Mouse (Mus musculus): ENCODE results near the gene Slx1b. TPM values are rescaled to one million over a fixed set of nuclear protein-coding genes. Genes with fewer than 3 reads are reported as not detected.
A peak's percentile ranks its signal among the peaks of the same experiment; 100 is the strongest.

The Slx1b gene
- polyA plus RNA-seq, 1 experiment from 2014 or later = 11.5 TPM

GRCm38 (mm10) chr7:126668452-126668851 lies 27.1 kb downstream of the Slx1b start:
- Histone ChIP-seq H3K4me2 (no peak overlapping the region), H3K9me3 (no peaks in the 10 kb centered on the region), H3K27me3 (no peaks in the 10 kb centered on the region), H3K27ac (peak overlapping the region; percentile 73), H3K4me1 (no peaks in the 10 kb centered on the region), H3K4me3 (no peak overlapping the region), H3K9ac (no peak overlapping the region), H3K36me3 (peaks cover 31% of the 10 kb centered on the region; the same call in 1 of the 2 replicates)
- 0 out of 2 replicates have a peak, but pooled peaks have one; percentile 23 for ATAC-seq (ENCODE audit: borderline replicate concordance, extremely low read depth, low FRiP score, low TSS enrichment)
- WGBS = 49% methylated on average over 5 of the region's 5 CpGs

DNA sequence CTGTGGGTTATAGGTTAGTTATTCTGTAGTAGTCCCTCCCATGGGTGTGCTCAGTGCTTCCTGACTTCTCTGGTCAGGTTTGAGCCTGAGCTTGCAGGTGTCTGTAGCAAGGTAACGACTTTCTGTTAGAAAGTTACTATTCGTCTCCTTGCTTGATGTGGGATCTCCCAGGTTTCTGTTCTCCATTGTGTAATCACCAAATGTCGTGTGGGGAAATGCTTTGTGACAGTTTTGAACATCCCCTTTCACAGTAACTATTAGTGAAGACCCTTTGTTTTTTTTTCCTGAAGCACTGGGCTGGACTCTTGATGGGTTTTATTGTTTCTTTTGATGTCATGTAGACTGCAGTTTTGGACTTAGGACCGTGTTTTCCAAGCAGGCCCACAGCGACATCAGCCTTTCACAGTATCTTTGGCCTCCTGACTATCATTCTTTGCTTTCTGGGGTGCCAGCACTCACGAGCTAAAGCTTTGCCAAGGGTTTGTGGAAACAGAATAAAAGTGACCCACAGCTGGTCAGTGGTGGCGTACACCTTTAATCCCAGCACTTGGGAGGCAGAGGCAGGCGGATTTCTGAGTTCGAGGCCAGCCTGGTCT lies 28.0 kb downstream of the Slx1b start:
- WGBS = 82% methylated on average over 9 of the region's 9 CpGs
- no peaks in the 10 kb centered on the region for H3K9me3 ChIP-seq
- H3K36me3 ChIP-seq = peaks cover 31% of the 10 kb centered on the region; the same call in 1 of the 2 replicates
- H3K4me1 ChIP-seq = no peaks in the 10 kb centered on the region
- H3K27me3 ChIP-seq = no peaks in the 10 kb centered on the region
- H3K4me2 ChIP-seq = no peak overlapping the region
- H3K4me3 ChIP-seq = no peak overlapping the region
- no peak overlapping the region for H3K9ac ChIP-seq
- peak overlapping the region; percentile 73; the same call in 1 of the 2 replicates for H3K27ac ChIP-seq
- no peak for ATAC-seq (ENCODE audit: borderline replicate concordance, extremely low read depth, low FRiP score, low TSS enrichment)

DNA sequence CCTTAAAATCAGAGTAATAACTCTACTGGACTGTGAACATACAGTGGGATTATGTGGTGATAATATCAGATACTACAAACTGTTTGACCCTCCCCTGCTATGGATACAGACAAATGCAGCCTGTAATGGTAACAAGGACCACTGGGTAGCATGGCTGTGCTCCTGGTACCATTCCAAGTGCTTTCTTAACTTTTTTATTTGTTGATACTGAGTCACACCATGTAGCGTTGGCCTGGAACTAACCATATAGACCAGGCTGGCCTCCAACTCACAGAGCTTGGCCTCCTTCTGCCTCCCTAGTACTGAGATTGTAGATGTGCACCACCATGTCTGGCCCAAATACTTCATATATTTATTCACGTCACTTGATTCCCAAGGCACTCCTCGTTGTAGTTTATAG lies 30.3 kb downstream of the Slx1b start:
- peaks cover 11% of the 10 kb centered on the region; the same call in 1 of the 2 replicates for H3K36me3 ChIP-seq
- no peak overlapping the region for H3K9ac ChIP-seq
- no peaks in the 10 kb centered on the region for H3K4me1 ChIP-seq
- no peak overlapping the region for H3K27ac ChIP-seq
- no peak overlapping the region for H3K4me2 ChIP-seq
- H3K4me3 ChIP-seq = no peak overlapping the region
- H3K9me3 ChIP-seq = no peaks in the 10 kb centered on the region
- no peaks in the 10 kb centered on the region for H3K27me3 ChIP-seq
- no peak for ATAC-seq (ENCODE audit: borderline replicate concordance, extremely low read depth, low FRiP score, low TSS enrichment)
- 93% methylated on average over 3 of the region's 3 CpGs for WGBS

GRCm38 (mm10) chr7:126663646-126664045 lies 31.9 kb downstream of the Slx1b start:
- Histone ChIP-seq H3K4me1 (no peaks in the 10 kb centered on the region), H3K9ac (no peak overlapping the region), H3K9me3 (no peaks in the 10 kb centered on the region), H3K4me2 (no peak overlapping the region), H3K27ac (no peak overlapping the region), H3K36me3 (peaks cover 7% of the 10 kb centered on the region; the same call in 1 of the 2 replicates), H3K4me3 (no peak overlapping the region), H3K27me3 (no peaks in the 10 kb centered on the region)
- ATAC-seq (ENCODE audit: borderline replicate concordance, extremely low read depth, low FRiP score, low TSS enrichment) = peak; percentile 73
- WGBS = 43% methylated on average over 8 of the region's 8 CpGs

DNA sequence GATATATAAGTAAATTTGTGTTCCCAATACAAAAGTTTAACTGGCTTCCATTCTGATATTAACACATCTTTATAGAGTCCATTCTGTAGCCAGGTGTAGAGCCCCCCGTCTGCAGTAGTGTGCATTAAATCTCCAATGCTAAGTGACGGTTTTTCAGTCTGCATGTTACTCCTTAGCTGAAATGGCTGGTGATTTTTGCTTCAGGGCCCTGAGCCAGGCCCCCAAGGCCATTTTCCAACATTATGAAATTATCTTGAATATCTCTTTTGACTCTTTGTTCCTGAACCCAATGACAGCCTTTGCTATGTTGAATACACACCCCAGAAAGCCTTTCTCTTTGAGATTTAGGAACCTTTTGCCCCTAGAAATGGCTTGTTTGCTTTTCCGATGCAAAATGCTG lies 35.8 kb downstream of the Slx1b start:
- H3K4me1 ChIP-seq = no peaks in the 10 kb centered on the region
- no peak overlapping the region for H3K27ac ChIP-seq
- no peaks in the 10 kb centered on the region for H3K27me3 ChIP-seq
- H3K4me3 ChIP-seq = no peak overlapping the region
- no peaks in the 10 kb centered on the region for H3K9me3 ChIP-seq
- 85% methylated on average over 3 of the region's 3 CpGs for WGBS
- no peak for ATAC-seq (ENCODE audit: borderline replicate concordance, extremely low read depth, low FRiP score, low TSS enrichment)
- H3K36me3 ChIP-seq = peaks cover 7% of the 10 kb centered on the region; the same call in 1 of the 2 replicates
- H3K9ac ChIP-seq = no peak overlapping the region
- no peak overlapping the region for H3K4me2 ChIP-seq

DNA sequence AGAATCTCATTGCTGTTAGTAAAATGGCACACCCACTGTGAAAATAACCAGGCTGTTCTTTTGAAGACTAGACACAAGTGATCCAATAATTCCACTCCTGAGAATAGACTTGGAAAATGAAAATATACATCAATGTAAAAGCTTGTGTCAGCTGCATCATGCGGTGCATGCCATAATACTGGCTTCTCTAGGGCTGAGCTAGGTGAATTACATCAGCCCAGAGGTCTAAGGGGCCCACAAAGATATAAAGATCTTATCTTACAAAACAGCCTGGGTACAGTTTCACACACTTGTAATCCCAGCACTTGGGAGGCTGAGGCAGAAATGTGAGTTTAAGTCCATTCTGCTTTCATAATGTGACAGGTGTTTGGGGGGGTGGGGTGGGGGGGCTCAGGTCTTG lies 38.1 kb downstream of the Slx1b start:
- H3K4me3 ChIP-seq = no peak overlapping the region
- H3K36me3 ChIP-seq = no peaks in the 10 kb centered on the region; the same call in 1 of the 2 replicates
- H3K9me3 ChIP-seq = no peaks in the 10 kb centered on the region
- 86% methylated on average over 1 of the region's 1 CpGs for WGBS
- H3K27ac ChIP-seq = no peak overlapping the region
- no peak for ATAC-seq (ENCODE audit: borderline replicate concordance, extremely low read depth, low FRiP score, low TSS enrichment)
- H3K4me2 ChIP-seq = no peak overlapping the region
- H3K27me3 ChIP-seq = no peaks in the 10 kb centered on the region
- no peak overlapping the region for H3K9ac ChIP-seq
- no peaks in the 10 kb centered on the region for H3K4me1 ChIP-seq

DNA sequence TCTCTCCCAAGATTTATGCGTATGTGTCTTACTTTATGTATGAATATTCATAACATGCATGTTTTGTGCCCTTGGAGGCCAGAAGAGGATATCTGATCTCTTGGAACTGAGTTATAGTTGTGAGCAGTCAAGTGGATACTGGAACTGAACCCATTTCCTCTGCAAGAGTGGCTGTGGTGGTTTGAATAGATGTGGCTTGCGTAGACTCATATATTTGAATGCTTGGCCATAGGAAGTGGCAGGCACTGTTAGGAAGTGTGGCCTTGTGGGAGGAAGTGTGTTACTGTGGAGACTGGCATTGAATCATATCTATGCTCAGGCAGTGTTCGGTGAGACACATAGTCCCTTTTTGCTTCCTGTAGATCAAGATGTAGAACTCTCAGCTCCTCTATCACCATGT lies 39.9 kb downstream of the Slx1b start:
- Histone ChIP-seq H3K27me3 (no peaks in the 10 kb centered on the region), H3K36me3 (no peaks in the 10 kb centered on the region), H3K27ac (no peak overlapping the region), H3K4me1 (0 out of 2 replicates have a peak, but pooled peaks cover 3% of the 10 kb centered on the region), H3K9ac (no peak overlapping the region), H3K9me3 (no peaks in the 10 kb centered on the region), H3K4me3 (no peak overlapping the region), H3K4me2 (no peak overlapping the region)
- WGBS = 82% methylated on average over 3 of the region's 3 CpGs
- no peak for ATAC-seq (ENCODE audit: borderline replicate concordance, extremely low read depth, low FRiP score, low TSS enrichment)

- Histone ChIP-seq H3K36me3 (no peaks in the 10 kb centered on the region), H3K27me3 (no peaks in the 10 kb centered on the region), H3K27ac (no peak overlapping the region), H3K4me3 (no peak overlapping the region), H3K4me2 (no peak overlapping the region), H3K4me1 (peaks cover 13% of the 10 kb centered on the region; the same call in 1 of the 2 replicates), H3K9me3 (no peaks in the 10 kb centered on the region), H3K9ac (no peak overlapping the region)
- 71% methylated on average over 2 of the region's 2 CpGs for WGBS
- ATAC-seq (ENCODE audit: borderline replicate concordance, extremely low read depth, low FRiP score, low TSS enrichment) = no peak
These were observed 41.6 kb downstream of the Slx1b start for GRCm38 (mm10) chr7:126653991-126654390.

DNA sequence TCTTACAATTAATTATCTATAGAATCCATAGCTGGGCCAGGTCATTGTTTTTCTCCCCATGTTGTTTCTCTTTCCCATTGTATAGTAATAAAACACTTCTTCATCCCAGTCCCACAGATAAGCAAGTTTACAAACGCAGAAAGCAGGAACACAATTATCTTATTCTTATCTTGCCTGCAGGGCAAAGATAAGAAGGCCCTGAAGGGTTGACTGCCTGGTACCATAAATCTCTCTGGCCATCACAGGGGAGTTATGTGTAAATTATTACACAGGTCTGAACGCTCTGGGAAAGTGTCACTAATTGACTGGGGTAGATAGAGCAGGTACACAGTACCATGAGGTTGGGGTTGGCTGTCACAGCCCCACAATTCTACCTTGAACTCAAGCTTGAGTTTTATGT lies 44.7 kb downstream of the Slx1b start:
- H3K9me3 ChIP-seq = no peaks in the 10 kb centered on the region
- WGBS = 35% methylated on average over 2 of the region's 2 CpGs
- no peak overlapping the region for H3K9ac ChIP-seq
- ATAC-seq (ENCODE audit: borderline replicate concordance, extremely low read depth, low FRiP score, low TSS enrichment) = no peak
- H3K4me2 ChIP-seq = no peak overlapping the region
- no peaks in the 10 kb centered on the region for H3K27me3 ChIP-seq
- no peak overlapping the region for H3K4me3 ChIP-seq
- H3K36me3 ChIP-seq = no peaks in the 10 kb centered on the region
- H3K27ac ChIP-seq = no peak overlapping the region
- peaks cover 17% of the 10 kb centered on the region; the same call in 1 of the 2 replicates for H3K4me1 ChIP-seq

- peak; percentile 97 for ATAC-seq (ENCODE audit: borderline replicate concordance, extremely low read depth, low FRiP score, low TSS enrichment)
These were observed 46.1 kb downstream of the Slx1b start, which contains the start of gene Sgf29 for GRCm38 (mm10) chr7:126649231-126650051. Sgf29 (plus strand) TSS chr7:126649309.

GRCm38 (mm10) chr7:126648486-126648885 lies 47.1 kb downstream of the Slx1b start:
- 77% methylated on average over 4 of the region's 4 CpGs for WGBS
- Histone ChIP-seq H3K9ac (no peak overlapping the region), H3K4me2 (peak overlapping the region; percentile 61), H3K4me3 (peak overlapping the region; percentile 61), H3K36me3 (no peaks in the 10 kb centered on the region), H3K9me3 (no peaks in the 10 kb centered on the region), H3K27ac (no peak overlapping the region), H3K4me1 (peaks cover 17% of the 10 kb centered on the region; the same call in 1 of the 2 replicates), H3K27me3 (no peaks in the 10 kb centered on the region)
- ATAC-seq (ENCODE audit: borderline replicate concordance, extremely low read depth, low FRiP score, low TSS enrichment) = no peak

More at GRCm38 (mm10) chr7:126649231-126650051, 46.1 kb downstream of the Slx1b start, which contains the start of gene Sgf29:
- Histone ChIP-seq H3K9ac (peak within 1 kb of the TSS; percentile 59), H3K9me3 (no peaks in the 10 kb centered on the region), H3K27ac (peak within 1 kb of the TSS; percentile 93), H3K36me3 (no peaks in the 10 kb centered on the region), H3K4me2 (peak within 1 kb of the TSS; percentile 61), H3K4me3 (peak within 1 kb of the TSS; percentile 61), H3K27me3 (no peaks in the 10 kb centered on the region), H3K4me1 (peaks cover 17% of the 10 kb centered on the region; the same call in 1 of the 2 replicates)
- 1% methylated on average over 57 of the region's 57 CpGs for WGBS

DNA sequence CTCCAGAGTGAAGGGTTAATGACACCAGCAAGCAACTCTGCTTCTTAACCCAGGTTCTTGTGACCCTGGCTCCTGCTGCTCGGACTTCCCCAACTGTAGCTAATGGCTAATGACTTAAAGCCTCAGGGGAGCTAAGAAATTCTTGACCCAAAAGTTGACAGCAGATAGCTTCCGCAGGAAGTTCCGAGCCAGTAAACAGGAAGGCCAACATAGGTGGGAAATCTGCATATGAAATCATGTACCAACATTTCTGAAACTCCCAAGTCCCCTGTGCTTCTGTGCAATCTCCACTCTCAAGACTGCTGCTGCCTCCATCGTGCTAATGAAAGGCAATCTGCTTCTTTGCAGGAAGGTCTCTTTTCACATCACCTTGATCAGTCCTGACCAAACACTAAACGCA lies 49.9 kb downstream of the Slx1b start:
- no peak overlapping the region for H3K4me2 ChIP-seq
- ATAC-seq (ENCODE audit: borderline replicate concordance, extremely low read depth, low FRiP score, low TSS enrichment) = no peak
- H3K36me3 ChIP-seq = no peaks in the 10 kb centered on the region
- no peak overlapping the region for H3K9ac ChIP-seq
- peaks cover 14% of the 10 kb centered on the region; the same call in 1 of the 2 replicates for H3K4me1 ChIP-seq
- no peak overlapping the region for H3K27ac ChIP-seq
- no peak overlapping the region for H3K4me3 ChIP-seq
- WGBS = 57% methylated on average over 5 of the region's 5 CpGs
- H3K9me3 ChIP-seq = no peaks in the 10 kb centered on the region
- H3K27me3 ChIP-seq = no peaks in the 10 kb centered on the region

Measured in lung, embryonic 15.5 days (tissue).